Mouse (Mus musculus) hindbrain, embryonic 11.5 days (tissue): ENCODE measurements around the gene Il12rb1. TPM values are rescaled to one million over a fixed set of nuclear protein-coding genes. Genes with fewer than 3 reads are reported as not detected.

Experiments
- ATAC-seq: fragments of 200-750 bp; cut with Nextera tagmentation; 2 replicates; pipeline ENCODE4 v1.8.0; 2017; ENCODE audit warnings: mild to moderate bottlenecking, moderate TSS enrichment, moderate library complexity; ENCODE audit not compliant: low FRiP score
- DNase-seq: peaks from one replicate; pipeline ENCODE4 v3.0.0-alpha.2; 2015; ENCODE audit warnings: low spot score
- H3K27ac ChIP-seq: fragments of 300-500 bp; sonication (generic); 2 replicates; pipeline ENCODE4 v1.5.1; 2014; ENCODE audit warnings: mild to moderate bottlenecking, low read depth, low read length
- H3K27me3 ChIP-seq: fragments of 300-500 bp; sonication (generic); 2 replicates; pipeline ENCODE4 v1.6.1; 2014; ENCODE audit warnings: mild to moderate bottlenecking, low read length, moderate library complexity, mixed read lengths; ENCODE audit not compliant: control insufficient read depth, insufficient read depth
- H3K36me3 ChIP-seq: fragments of 300-500 bp; sonication (generic); 2 replicates; pipeline ENCODE4 v1.6.1; 2014; ENCODE audit warnings: mild to moderate bottlenecking, low read length, moderate library complexity, mixed read lengths; ENCODE audit not compliant: control insufficient read depth, insufficient read depth
- H3K4me1 ChIP-seq: fragments of 300-500 bp; sonication (generic); replicated peaks from 2 replicates; pipeline ENCODE4 v1.6.1; 2014; ENCODE audit warnings: low read length, mixed read lengths; ENCODE audit not compliant: control insufficient read depth, insufficient read depth
- H3K4me2 ChIP-seq: fragments of 300-500 bp; sonication (generic); replicated peaks from 2 replicates; pipeline ENCODE4 v1.6.1; 2014; ENCODE audit warnings: mild to moderate bottlenecking, low read depth, low read length
- H3K4me3 ChIP-seq: fragments of 300-500 bp; sonication (generic); 2 replicates; pipeline ENCODE4 v1.5.1; 2014; ENCODE audit warnings: low read depth, low read length
- H3K9ac ChIP-seq: fragments of 300-500 bp; sonication (generic); 2 replicates; pipeline ENCODE4 v1.6.1; 2014; ENCODE audit warnings: low read depth, low read length
- H3K9me3 ChIP-seq: fragments of 300-500 bp; sonication (generic); 2 replicates; pipeline ENCODE4 v1.6.1; 2016; ENCODE audit warnings: low read length; ENCODE audit not compliant: control insufficient read depth
- WGBS: fragments of 180-500 bp; shearing (Covaris S2); extraction: QIAGEN DNeasy Blood & Tissue Kit; methylation state at CpG from one replicate; pipeline ENCODE4 v1.1.7; 2014; 5-methylcytosine and 5-hydroxymethylcytosine counted together
- polyA plus RNA-seq: library from polyadenylated mRNA; unstranded; fragments of >200 nt; fragmentation: Nextera tagmentation; extraction: Ambion mirVana; gene quantifications from 2 replicates; pipeline ENCODE4 v1.2.1, GENCODE M21; 2014

Il12rb1 gene
- polyA plus RNA-seq, 1 experiment from 2014 or later = 0.08 TPM

DNA sequence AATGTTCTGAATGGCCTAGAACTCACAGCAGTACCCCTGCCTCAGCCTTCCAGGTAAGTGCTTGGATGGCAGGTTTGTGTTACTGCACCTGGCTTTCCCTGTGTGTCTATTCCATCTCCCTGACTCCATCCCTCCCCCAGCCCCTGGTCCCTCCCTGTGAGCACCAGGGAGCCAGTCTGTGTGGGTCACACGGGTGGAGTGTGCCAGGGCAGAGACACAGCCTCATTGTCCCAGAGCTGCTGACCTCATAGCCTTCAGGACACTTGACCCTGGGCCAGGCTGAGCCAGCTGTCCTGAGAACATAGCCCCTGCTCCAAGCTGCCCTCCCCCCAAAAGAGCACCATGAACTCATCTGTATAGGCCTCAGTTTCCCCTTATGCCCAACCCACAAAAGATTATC is 945 bp upstream of the Il12rb1 start:
- H3K9me3 ChIP-seq = no peaks in the 10 kb centered on the region
- ATAC-seq (no peak), DNase-seq (no peak)
- H3K27me3 ChIP-seq = peaks cover 28% of the 10 kb centered on the region
- H3K4me2 ChIP-seq = no peak overlapping the region
- H3K4me1 ChIP-seq = peaks cover 5% of the 10 kb centered on the region; the same call in 1 of the 2 replicates
- no peaks in the 10 kb centered on the region for H3K36me3 ChIP-seq
- no peak overlapping the region for H3K4me3 ChIP-seq
- H3K27ac ChIP-seq = no peak overlapping the region
- H3K9ac ChIP-seq = no peak overlapping the region
- 44% methylated on average over 1 of the region's 1 CpGs for WGBS

DNA sequence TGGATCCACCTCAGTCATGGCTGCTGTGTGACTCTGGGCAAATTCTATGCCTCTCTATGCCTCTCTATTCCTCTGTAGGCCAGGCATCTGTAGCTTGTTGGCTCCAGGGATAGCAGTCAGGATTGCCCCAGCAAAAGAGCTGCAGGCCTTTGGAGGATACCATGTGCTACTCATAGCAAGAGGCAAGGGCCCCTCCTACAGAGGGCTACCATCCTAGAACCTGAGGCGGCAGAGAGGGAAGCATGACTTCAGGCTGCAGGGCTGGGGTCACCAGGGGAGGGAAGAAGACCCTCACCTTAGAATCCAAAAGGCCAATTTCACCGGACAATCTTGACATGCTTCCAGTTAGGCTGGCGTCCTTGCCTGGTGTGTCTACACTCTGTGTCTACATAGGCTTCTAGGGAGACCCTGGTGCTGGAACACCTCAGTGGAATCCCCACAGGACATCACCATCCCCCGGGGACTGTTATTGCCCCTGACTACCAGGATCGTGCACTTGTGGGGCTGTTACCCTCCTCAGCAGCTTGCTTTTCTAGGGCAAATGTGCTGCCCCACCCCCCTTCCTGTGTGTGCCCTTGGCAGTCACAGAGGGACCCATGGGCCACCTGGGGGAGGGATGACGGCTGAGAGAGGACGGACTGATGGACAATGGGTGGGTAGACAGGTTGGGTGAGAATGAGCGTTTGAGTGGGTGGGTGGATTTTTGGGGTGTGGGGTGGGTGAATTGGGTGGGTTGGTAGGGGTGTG is 879 bp downstream of the Il12rb1 start:
- ATAC-seq (no peak), DNase-seq (no peak)
- Histone ChIP-seq H3K4me2 (no peak overlapping the region), H3K4me1 (peaks cover 2% of the 10 kb centered on the region; the same call in 1 of the 2 replicates), H3K4me3 (no peak overlapping the region), H3K27ac (no peak overlapping the region), H3K27me3 (peaks cover 15% of the 10 kb centered on the region), H3K9me3 (no peaks in the 10 kb centered on the region), H3K36me3 (no peaks in the 10 kb centered on the region), H3K9ac (no peak overlapping the region)
- 73% methylated on average over 8 of the region's 8 CpGs for WGBS

DNA sequence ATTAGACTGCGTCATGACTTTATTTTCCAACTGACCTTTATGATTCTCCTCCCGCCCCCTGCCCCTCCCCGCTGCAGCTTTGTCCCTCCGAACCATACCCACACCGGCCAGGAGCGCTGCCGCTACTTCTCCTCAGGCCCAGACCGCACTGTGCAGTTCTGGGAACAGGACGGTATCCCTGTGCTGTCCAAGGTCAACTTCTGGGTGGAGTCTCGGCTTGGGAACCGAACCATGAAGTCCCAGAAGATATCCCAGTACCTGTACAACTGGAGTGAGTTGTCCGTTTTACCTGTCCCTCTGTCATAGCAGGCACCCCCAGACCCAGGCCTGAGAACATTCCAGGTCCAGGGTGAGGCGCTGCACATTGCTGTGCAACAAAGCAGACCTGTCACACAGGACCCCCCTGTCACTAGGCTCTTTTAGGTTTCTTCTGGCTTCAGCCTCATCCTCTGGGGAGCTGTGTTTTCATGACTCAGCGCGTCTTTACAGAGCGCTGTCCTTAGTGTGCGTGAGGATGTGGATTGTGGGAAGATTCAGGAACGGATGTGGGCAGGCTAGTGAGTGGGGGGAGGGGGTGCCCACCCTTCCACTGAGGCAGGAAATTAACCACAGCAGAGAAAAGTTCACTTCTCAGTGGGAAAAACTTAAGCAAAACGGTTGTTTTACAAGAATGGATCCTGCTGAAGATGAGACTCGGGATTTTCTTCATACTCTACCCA is 2.9 kb downstream of the Il12rb1 start:
- no peaks in the 10 kb centered on the region for H3K9me3 ChIP-seq
- 0 out of 2 replicates have a peak, but pooled peaks cover 2% of the 10 kb centered on the region for H3K4me1 ChIP-seq
- ATAC-seq (no peak; the same call in 1 of the 2 replicates), DNase-seq (no peak)
- H3K9ac ChIP-seq = no peak overlapping the region
- WGBS = 74% methylated on average over 20 of the region's 20 CpGs
- H3K4me2 ChIP-seq = no peak overlapping the region
- no peaks in the 10 kb centered on the region; the same call in 1 of the 2 replicates for H3K27me3 ChIP-seq
- H3K27ac ChIP-seq = no peak overlapping the region
- no peaks in the 10 kb centered on the region for H3K36me3 ChIP-seq
- H3K4me3 ChIP-seq = no peak overlapping the region

DNA sequence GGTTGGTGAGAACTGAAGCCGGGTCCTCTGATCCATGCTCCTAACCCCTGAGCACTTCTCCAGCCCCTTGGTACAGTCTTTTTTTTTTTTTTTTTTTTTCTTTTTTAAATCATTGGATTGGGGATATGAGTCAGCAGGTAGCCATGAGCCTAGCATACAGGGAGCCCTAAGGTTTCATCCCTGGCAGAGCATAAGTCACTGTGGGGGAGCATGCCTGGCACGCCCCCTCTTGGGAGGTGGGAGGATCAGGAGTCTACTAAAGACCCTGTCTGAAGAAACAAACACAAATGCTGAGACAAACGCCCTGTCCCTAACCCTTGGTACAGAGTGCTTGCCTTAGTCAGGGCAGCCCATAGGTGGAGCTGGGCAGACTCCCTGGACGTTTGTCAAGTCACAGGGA is 3.8 kb downstream of the Il12rb1 start:
- 37% methylated on average over 4 of the region's 4 CpGs for WGBS

DNA sequence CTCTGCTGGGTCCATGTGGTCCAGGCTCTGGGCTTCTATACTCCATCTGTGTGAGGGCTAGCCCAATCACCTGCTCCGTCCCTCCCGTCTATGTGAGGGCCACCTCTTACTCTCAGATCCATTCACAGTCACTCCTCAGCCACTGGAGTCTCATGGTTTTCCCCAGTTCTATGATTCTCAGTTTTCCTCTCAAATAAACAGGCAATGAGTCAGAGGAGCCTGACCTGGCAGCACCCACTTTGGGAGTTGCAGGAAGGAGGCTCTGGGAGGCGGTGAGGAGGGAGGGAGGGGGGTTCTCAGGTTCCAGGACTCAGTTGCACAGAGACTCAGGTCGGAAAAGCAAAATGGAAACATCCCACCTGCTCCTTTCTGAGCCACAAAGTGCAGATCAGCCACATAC is 4.6 kb downstream of the Il12rb1 start:
- peaks cover 13% of the 10 kb centered on the region for H3K27me3 ChIP-seq
- 66% methylated on average over 4 of the region's 4 CpGs for WGBS
- H3K27ac ChIP-seq = no peak overlapping the region
- no peaks in the 10 kb centered on the region for H3K36me3 ChIP-seq
- H3K4me1 ChIP-seq = peaks cover 8% of the 10 kb centered on the region; the same call in 1 of the 2 replicates
- ATAC-seq (no peak), DNase-seq (no peak)
- H3K4me3 ChIP-seq = no peak overlapping the region
- no peaks in the 10 kb centered on the region for H3K9me3 ChIP-seq
- H3K9ac ChIP-seq = no peak overlapping the region
- no peak overlapping the region for H3K4me2 ChIP-seq

More for the DNA sequence above, 3.8 kb downstream of the Il12rb1 start:
- Histone ChIP-seq H3K4me3 (no peak overlapping the region), H3K4me1 (peaks cover 8% of the 10 kb centered on the region; the same call in 1 of the 2 replicates), H3K27ac (no peak overlapping the region), H3K27me3 (peaks cover 9% of the 10 kb centered on the region), H3K9me3 (no peaks in the 10 kb centered on the region), H3K36me3 (no peaks in the 10 kb centered on the region), H3K4me2 (no peak overlapping the region), H3K9ac (no peak overlapping the region)
- no peak for DNase-seq
- no peak for ATAC-seq

DNA sequence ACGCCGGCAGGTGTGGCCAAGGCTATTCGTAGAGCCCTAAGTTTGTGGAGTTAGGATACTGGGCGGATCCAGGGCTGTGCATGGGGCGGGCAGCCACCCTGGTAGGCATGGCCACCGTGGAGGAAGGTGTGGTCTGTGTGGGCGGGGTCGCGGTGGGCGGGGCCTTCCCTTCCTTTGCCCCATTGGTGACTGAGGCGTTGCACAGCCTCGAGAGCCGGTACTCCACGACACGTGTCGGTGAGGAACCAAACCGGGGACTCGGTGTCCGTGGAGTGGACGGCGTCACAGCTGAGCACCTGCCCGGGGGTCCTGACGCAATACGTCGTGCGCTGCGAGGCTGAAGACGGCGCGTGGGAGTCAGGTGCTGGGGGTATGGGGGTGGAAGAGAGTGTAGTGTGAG is 8.4 kb downstream of the Il12rb1 start:
- DNase-seq = no peak
- H3K9me3 ChIP-seq = no peaks in the 10 kb centered on the region
- WGBS = 10% methylated on average over 30 of the region's 30 CpGs
- ATAC-seq = no peak
- peaks cover 20% of the 10 kb centered on the region for H3K27me3 ChIP-seq
- no peak overlapping the region for H3K27ac ChIP-seq
- H3K4me2 ChIP-seq = 0 out of 2 replicates have a peak overlapping the region, but pooled peaks have one; percentile 14
- H3K36me3 ChIP-seq = no peaks in the 10 kb centered on the region
- peaks cover 5% of the 10 kb centered on the region; the same call in 1 of the 2 replicates for H3K4me1 ChIP-seq
- no peak overlapping the region for H3K9ac ChIP-seq
- no peak overlapping the region for H3K4me3 ChIP-seq

DNA sequence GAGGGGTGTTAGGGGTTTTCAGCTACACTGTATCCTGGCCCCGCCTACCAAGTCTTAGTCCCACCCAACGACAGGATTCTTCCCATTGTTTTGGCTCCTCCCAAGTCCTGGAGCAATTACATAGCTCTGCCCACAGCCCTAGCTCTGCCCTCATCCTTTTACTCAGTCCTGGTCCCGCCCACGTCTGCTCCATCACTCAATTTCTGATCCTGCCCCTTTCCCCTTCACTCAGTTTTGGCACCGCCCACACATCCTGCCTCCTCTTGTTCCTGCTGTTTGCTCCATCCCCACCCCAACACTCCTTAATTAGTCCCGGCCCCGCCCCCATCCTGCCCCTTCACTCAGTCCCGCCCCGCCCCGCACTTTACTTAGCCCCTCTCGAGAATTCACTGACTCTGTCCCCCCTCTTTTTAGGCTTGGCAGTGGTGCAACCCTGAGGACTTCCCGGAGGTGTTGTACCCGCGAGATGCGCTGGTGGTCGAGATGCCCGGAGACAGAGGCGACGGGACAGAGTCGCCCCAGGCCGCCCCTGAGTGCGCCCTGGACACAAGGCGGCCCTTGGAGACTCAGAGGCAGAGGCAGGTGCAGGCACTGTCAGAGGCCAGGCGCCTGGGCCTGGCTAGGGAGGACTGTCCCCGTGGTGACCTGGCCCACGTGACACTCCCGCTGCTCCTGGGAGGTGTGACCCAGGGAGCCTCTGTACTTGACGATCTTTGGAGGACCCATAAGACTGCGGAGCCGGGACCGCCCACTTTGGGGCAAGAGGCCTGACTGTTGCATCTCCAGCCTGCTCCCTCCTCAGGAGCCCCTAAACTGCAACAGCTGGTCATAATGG is 12.1 kb downstream of the Il12rb1 start:
- no peak overlapping the region for H3K9ac ChIP-seq
- H3K4me3 ChIP-seq = no peak overlapping the region
- WGBS = 2% methylated on average over 31 of the region's 31 CpGs
- ATAC-seq (peak; percentile 82), DNase-seq (peak; percentile 75)
- no peak overlapping the region for H3K27ac ChIP-seq
- H3K4me2 ChIP-seq = peak overlapping the region; percentile 29; the same call in 1 of the 2 replicates
- H3K4me1 ChIP-seq = peaks cover 5% of the 10 kb centered on the region; the same call in 1 of the 2 replicates
- no peaks in the 10 kb centered on the region for H3K36me3 ChIP-seq
- H3K27me3 ChIP-seq = peaks cover 20% of the 10 kb centered on the region
- H3K9me3 ChIP-seq = no peaks in the 10 kb centered on the region

DNA sequence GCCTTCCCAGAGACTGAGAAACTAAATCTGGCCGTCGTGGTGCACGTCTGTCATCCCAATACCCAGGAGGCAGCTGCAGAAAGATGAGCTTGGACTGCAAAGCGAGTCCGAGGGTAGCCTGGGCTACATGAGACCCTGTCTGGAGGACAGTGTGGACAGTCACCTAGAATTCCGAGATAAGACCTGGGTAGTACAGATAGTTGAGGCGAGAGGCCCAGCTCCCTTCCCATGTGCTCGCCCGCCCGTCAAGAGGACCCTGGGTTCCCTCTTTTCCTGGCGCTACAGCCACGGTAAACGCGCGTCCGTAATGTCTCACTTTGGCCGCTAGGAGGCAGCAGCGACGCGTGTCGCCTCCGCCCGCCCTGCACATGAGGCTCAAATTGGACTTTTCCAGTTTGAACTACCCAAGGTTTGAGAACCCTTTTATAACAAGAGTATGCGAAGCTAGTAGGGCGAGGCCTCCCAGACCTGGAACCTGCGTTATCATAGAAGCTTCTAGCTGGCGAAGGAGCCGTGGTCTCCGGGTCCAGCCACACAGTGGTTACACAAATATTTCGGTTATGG is 13.2 kb downstream of the Il12rb1 start:
- Histone ChIP-seq H3K9ac (no peak overlapping the region), H3K27me3 (peaks cover 16% of the 10 kb centered on the region), H3K4me1 (peaks cover 5% of the 10 kb centered on the region; the same call in 1 of the 2 replicates), H3K27ac (no peak overlapping the region), H3K4me2 (no peak overlapping the region), H3K36me3 (no peaks in the 10 kb centered on the region), H3K9me3 (no peaks in the 10 kb centered on the region), H3K4me3 (no peak overlapping the region)
- 15% methylated on average over 30 of the region's 30 CpGs for WGBS
- ATAC-seq = peak; percentile 15; the same call in 1 of the 2 replicates
- peak; percentile 92 for DNase-seq
